Mouse (Mus musculus): ENCODE measurements around the gene Chmp6. TPM values are rescaled to one million over a fixed set of nuclear protein-coding genes. Genes with fewer than 3 reads are reported as not detected.

Chmp6 gene
- 103 and 104 TPM in 2 replicates for polyA plus RNA-seq (2015; fragmentation: Nextera tagmentation; extraction: Ambion mirVana)

DNA sequence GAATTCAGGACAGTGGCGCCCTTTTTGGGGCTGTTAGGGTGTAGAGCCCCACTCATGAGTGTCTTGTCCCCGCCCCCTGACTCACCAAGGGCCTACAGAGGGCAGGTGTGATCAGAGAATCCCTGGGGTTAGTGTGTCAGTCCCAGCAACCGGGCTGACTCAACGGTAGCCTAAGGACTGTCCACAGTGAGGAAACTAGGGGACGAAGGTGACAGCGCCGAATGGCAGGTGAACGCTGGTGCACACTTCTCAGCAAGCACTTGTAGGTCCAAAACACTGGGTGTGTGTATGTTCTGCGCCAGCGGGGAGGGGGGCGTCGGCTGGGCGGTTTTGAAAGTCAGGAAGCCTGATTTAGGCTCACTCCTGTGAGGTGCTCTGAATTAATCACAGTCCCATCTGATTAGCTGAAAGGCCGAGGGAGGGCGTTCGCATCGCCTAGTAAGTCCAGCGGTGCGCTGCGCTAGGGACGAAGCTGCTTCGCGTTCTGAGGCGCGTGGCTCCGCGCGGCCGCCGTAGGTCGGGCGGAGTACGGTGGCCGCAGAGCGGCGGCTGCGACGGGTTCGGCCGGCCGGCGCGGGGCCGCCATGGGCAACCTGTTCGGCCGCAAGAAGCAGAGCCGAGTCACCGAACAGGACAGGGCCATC is at the start of gene Chmp6:
Chmp6 (plus strand) TSS at position 151 of the 644 bp plus-strand sequence.
- H3K36me3 ChIP-seq = peaks cover 30% of the 10 kb centered on the region
- peaks cover 35% of the 10 kb centered on the region for H3K4me1 ChIP-seq
- WGBS = under 1% methylated on average over 36 of the region's 48 CpGs
- peak; percentile 29; the same call in 1 of the 2 replicates for ATAC-seq (ENCODE audit: insufficient number of reproducible peaks, insufficient read depth, low FRiP score, low TSS enrichment, low read depth)
- H3K27ac ChIP-seq = peak within 1 kb of the TSS; percentile 84
- H3K9ac ChIP-seq = peak within 1 kb of the TSS; percentile 95
- H3K4me3 ChIP-seq = peak within 1 kb of the TSS; percentile 92
- peak within 1 kb of the TSS; percentile 96 for H3K4me2 ChIP-seq
- peaks cover 7% of the 10 kb centered on the region for H3K27me3 ChIP-seq
- H3K9me3 ChIP-seq = no peaks in the 10 kb centered on the region

DNA sequence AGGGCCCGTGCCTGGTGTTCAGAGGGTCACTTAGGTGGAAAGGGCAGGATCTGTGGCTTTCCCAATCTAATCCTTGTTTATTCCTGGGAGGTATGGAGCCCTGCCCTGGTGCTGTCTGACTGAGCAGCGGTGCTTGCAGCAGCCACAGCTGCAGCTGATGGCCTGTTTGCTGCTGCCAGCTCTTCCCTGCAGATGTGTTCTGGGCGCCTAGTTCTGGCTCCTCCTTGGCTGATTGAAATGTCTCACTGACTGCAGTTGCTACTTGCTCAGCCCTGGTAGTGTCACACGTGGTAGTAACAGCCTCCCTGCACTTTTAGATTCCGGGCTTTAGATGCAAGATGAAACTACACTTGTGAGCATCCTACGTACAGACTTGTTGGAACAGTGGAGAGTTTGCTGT is 46.4 kb upstream of the Chmp6 start:
- WGBS = 78% methylated on average over 6 of the region's 6 CpGs
- Histone ChIP-seq H3K4me1 (peaks cover 34% of the 10 kb centered on the region), H3K9me3 (no peaks in the 10 kb centered on the region), H3K4me3 (no peak overlapping the region), H3K36me3 (peaks cover 44% of the 10 kb centered on the region), H3K4me2 (no peak overlapping the region), H3K27ac (no peak overlapping the region), H3K27me3 (no peaks in the 10 kb centered on the region), H3K9ac (no peak overlapping the region)
- no peak for ATAC-seq (ENCODE audit: insufficient number of reproducible peaks, insufficient read depth, low FRiP score, low TSS enrichment, low read depth)

GRCm38 (mm10) chr11:119868138-119868537 is 45.1 kb upstream of the Chmp6 start:
- Histone ChIP-seq H3K27me3 (no peaks in the 10 kb centered on the region), H3K4me3 (no peak overlapping the region), H3K27ac (no peak overlapping the region), H3K36me3 (peaks cover 57% of the 10 kb centered on the region), H3K4me2 (no peak overlapping the region), H3K4me1 (peaks cover 26% of the 10 kb centered on the region), H3K9ac (peak overlapping the region; percentile 46; the same call in 1 of the 2 replicates), H3K9me3 (no peaks in the 10 kb centered on the region)
- ATAC-seq (ENCODE audit: insufficient number of reproducible peaks, insufficient read depth, low FRiP score, low TSS enrichment, low read depth) = no peak
- 65% methylated on average over 3 of the region's 3 CpGs for WGBS

DNA sequence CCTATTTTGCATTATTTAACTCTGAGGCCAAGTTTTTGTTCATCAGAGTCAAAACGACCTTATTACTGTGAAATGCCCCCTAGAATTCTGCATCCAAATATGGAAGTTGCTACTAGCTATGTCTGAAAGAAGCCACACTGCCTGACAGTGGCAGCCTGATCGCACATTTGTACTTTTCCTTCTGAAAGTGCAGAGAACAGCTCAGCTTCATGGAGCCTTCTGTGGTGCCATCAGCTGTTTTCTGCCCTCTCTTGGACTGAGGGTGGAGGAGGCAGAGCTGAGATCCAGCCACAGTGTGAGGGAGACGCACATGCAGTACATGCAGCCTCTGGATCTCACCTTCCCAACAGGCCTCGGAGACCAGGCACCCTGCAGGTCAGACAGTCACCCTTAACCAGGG is 44.7 kb upstream of the Chmp6 start:
- peak overlapping the region; percentile 66; the same call in 1 of the 2 replicates for H3K27ac ChIP-seq
- no peak overlapping the region for H3K4me2 ChIP-seq
- WGBS = 78% methylated on average over 4 of the region's 4 CpGs
- peaks cover 61% of the 10 kb centered on the region for H3K36me3 ChIP-seq
- no peak for ATAC-seq (ENCODE audit: insufficient number of reproducible peaks, insufficient read depth, low FRiP score, low TSS enrichment, low read depth)
- H3K27me3 ChIP-seq = no peaks in the 10 kb centered on the region
- H3K9me3 ChIP-seq = no peaks in the 10 kb centered on the region
- no peak overlapping the region for H3K9ac ChIP-seq
- peaks cover 21% of the 10 kb centered on the region for H3K4me1 ChIP-seq
- H3K4me3 ChIP-seq = no peak overlapping the region

GRCm38 (mm10) chr11:119871141-119871540 is 42.1 kb upstream of the Chmp6 start:
- H3K9me3 ChIP-seq = no peaks in the 10 kb centered on the region
- 88% methylated on average over 7 of the region's 7 CpGs for WGBS
- no peak for ATAC-seq (ENCODE audit: insufficient number of reproducible peaks, insufficient read depth, low FRiP score, low TSS enrichment, low read depth)
- no peak overlapping the region for H3K4me3 ChIP-seq
- H3K9ac ChIP-seq = no peak overlapping the region
- no peaks in the 10 kb centered on the region for H3K27me3 ChIP-seq
- H3K4me2 ChIP-seq = no peak overlapping the region
- H3K4me1 ChIP-seq = peaks cover 4% of the 10 kb centered on the region
- H3K27ac ChIP-seq = no peak overlapping the region
- H3K36me3 ChIP-seq = peaks cover 70% of the 10 kb centered on the region

GRCm38 (mm10) chr11:119873643-119874042 is 39.6 kb upstream of the Chmp6 start:
- WGBS = 93% methylated on average over 4 of the region's 4 CpGs
- H3K4me1 ChIP-seq = no peaks in the 10 kb centered on the region
- no peak overlapping the region for H3K27ac ChIP-seq
- no peaks in the 10 kb centered on the region for H3K9me3 ChIP-seq
- H3K4me3 ChIP-seq = no peak overlapping the region
- H3K27me3 ChIP-seq = no peaks in the 10 kb centered on the region
- H3K9ac ChIP-seq = no peak overlapping the region
- no peak overlapping the region for H3K4me2 ChIP-seq
- peaks cover 82% of the 10 kb centered on the region for H3K36me3 ChIP-seq
- no peak for ATAC-seq (ENCODE audit: insufficient number of reproducible peaks, insufficient read depth, low FRiP score, low TSS enrichment, low read depth)

DNA sequence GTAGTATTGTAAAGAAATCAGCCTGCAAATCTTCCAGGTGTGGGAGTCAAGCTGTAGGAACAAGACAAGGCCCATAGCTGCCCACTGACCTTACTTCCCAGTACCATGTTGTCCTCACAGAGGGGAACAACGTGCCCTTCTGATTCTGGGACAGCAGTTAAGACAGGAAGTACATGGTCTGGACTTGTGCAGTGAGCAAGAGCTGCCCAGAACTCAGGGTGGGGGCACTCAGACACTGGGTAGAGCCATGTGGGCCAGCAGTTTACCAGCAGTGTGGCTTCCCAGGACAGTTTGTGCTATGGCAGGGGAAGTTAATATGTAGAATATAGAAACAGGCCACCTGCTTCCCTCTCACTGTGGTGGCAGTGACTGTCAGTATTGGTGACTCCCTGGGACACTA is 38.4 kb upstream of the Chmp6 start:
- H3K27ac ChIP-seq = no peak overlapping the region
- WGBS = 79% methylated on average over 1 of the region's 1 CpGs
- H3K4me3 ChIP-seq = no peak overlapping the region
- no peaks in the 10 kb centered on the region for H3K27me3 ChIP-seq
- no peak overlapping the region for H3K4me2 ChIP-seq
- no peaks in the 10 kb centered on the region for H3K9me3 ChIP-seq
- no peak for ATAC-seq (ENCODE audit: insufficient number of reproducible peaks, insufficient read depth, low FRiP score, low TSS enrichment, low read depth)
- no peak overlapping the region for H3K9ac ChIP-seq
- peaks cover 83% of the 10 kb centered on the region for H3K36me3 ChIP-seq
- no peaks in the 10 kb centered on the region for H3K4me1 ChIP-seq

GRCm38 (mm10) chr11:119875685-119876084 is 37.6 kb upstream of the Chmp6 start:
- H3K9ac ChIP-seq = no peak overlapping the region
- no peak overlapping the region for H3K27ac ChIP-seq
- H3K4me2 ChIP-seq = no peak overlapping the region
- H3K4me3 ChIP-seq = no peak overlapping the region
- no peaks in the 10 kb centered on the region for H3K9me3 ChIP-seq
- no peak for ATAC-seq (ENCODE audit: insufficient number of reproducible peaks, insufficient read depth, low FRiP score, low TSS enrichment, low read depth)
- peaks cover 89% of the 10 kb centered on the region for H3K36me3 ChIP-seq
- WGBS = 91% methylated on average over 9 of the region's 9 CpGs
- no peaks in the 10 kb centered on the region for H3K27me3 ChIP-seq
- no peaks in the 10 kb centered on the region for H3K4me1 ChIP-seq

GRCm38 (mm10) chr11:119877124-119877523 is 36.1 kb upstream of the Chmp6 start:
- Histone ChIP-seq H3K4me3 (no peak overlapping the region), H3K27ac (no peak overlapping the region), H3K27me3 (no peaks in the 10 kb centered on the region), H3K36me3 (peaks cover 81% of the 10 kb centered on the region), H3K4me1 (no peaks in the 10 kb centered on the region), H3K9ac (no peak overlapping the region), H3K4me2 (no peak overlapping the region), H3K9me3 (no peaks in the 10 kb centered on the region)
- WGBS = 91% methylated on average over 7 of the region's 7 CpGs
- ATAC-seq (ENCODE audit: insufficient number of reproducible peaks, insufficient read depth, low FRiP score, low TSS enrichment, low read depth) = no peak

GRCm38 (mm10) chr11:119879573-119879972 is 33.7 kb upstream of the Chmp6 start:
- WGBS = 90% methylated on average over 5 of the region's 5 CpGs
- no peaks in the 10 kb centered on the region for H3K27me3 ChIP-seq
- ATAC-seq (ENCODE audit: insufficient number of reproducible peaks, insufficient read depth, low FRiP score, low TSS enrichment, low read depth) = no peak
- H3K4me2 ChIP-seq = no peak overlapping the region
- no peaks in the 10 kb centered on the region for H3K9me3 ChIP-seq
- H3K4me1 ChIP-seq = no peaks in the 10 kb centered on the region
- no peak overlapping the region for H3K27ac ChIP-seq
- H3K9ac ChIP-seq = no peak overlapping the region
- no peak overlapping the region for H3K4me3 ChIP-seq
- peaks cover 68% of the 10 kb centered on the region for H3K36me3 ChIP-seq

GRCm38 (mm10) chr11:119883646-119884045 is 29.6 kb upstream of the Chmp6 start:
- Histone ChIP-seq H3K9ac (no peak overlapping the region), H3K9me3 (no peaks in the 10 kb centered on the region), H3K4me2 (no peak overlapping the region), H3K4me3 (no peak overlapping the region), H3K27ac (no peak overlapping the region), H3K36me3 (peaks cover 68% of the 10 kb centered on the region), H3K4me1 (no peaks in the 10 kb centered on the region), H3K27me3 (no peaks in the 10 kb centered on the region)
- 83% methylated on average over 2 of the region's 2 CpGs for WGBS
- ATAC-seq (ENCODE audit: insufficient number of reproducible peaks, insufficient read depth, low FRiP score, low TSS enrichment, low read depth) = no peak

DNA sequence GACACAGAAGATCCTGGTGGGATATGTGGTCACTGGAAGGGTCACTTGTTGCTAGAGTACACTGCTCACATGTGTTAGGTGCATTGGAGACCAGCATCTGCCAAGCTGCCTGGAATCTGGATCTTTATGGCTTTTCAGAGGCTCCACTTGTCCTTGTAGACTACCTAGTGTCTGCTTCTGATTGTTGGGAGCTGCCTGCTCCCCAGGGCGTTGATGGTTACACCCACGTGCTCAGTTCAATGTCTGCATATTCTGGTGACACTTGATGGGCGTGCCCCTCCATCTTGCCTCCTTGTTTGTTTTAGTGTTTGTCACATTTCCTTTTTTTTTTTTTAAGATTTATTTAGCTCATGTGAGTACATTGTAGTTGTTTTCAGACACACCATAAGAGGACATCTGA is 23.3 kb upstream of the Chmp6 start:
- no peaks in the 10 kb centered on the region for H3K27me3 ChIP-seq
- H3K4me2 ChIP-seq = no peak overlapping the region
- no peak overlapping the region for H3K9ac ChIP-seq
- no peaks in the 10 kb centered on the region for H3K9me3 ChIP-seq
- ATAC-seq (ENCODE audit: insufficient number of reproducible peaks, insufficient read depth, low FRiP score, low TSS enrichment, low read depth) = no peak
- H3K27ac ChIP-seq = no peak overlapping the region
- H3K4me1 ChIP-seq = no peaks in the 10 kb centered on the region
- 82% methylated on average over 3 of the region's 3 CpGs for WGBS
- H3K4me3 ChIP-seq = no peak overlapping the region
- H3K36me3 ChIP-seq = peaks cover 86% of the 10 kb centered on the region

Data from embryonic facial prominence, embryonic 13.5 days (tissue).